Comparison of ENCODE assay signal across 10 mouse cellular contexts in the genomic region with DNA sequence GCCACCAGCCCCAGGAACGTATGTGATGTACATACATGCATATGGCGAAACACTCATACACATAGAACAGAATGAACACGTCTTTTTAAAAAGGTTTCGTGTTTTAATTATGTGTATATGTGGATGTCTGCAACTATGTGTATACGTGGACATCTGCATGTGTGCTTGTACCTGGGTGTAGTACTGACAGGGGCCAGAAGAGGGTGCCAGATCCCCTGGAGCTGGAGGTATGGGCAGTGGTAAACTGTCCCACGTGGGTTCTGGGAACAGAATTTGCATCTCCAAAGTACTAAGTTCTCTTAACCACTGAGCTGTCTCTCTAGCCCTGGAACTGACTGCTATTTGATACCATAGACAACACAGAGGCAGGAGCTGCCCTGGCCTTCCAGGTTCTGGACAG. TPM values are rescaled to one million over a fixed set of nuclear protein-coding genes. Genes with fewer than 3 reads are reported as not detected.
DNase-seq lines count a peak whose midpoint lies in the region; ATAC-seq lines count a peak whose summit lies in the region.
"Had no signal": no experiment of that assay in that cellular context is flagged by ENCODE, and none has a peak within 500 bp of the region (broad histone marks: within the 10 kb centered on the region; RNA-seq: fewer than 3 reads in every experiment).

No protein-coding gene starts in this region.

- no peak overlapping the region for H3K4me3 ChIP-seq in heart, embryonic 12.5 days
- H3K4me3 ChIP-seq: embryonic facial prominence, embryonic 13.5 days had no signal

- H3K4me1 ChIP-seq in heart, embryonic 12.5 days (replicated peaks): no peaks in the 10 kb centered on the region

- H3K9me3 ChIP-seq in heart, embryonic 12.5 days (replicated peaks): no peaks in the 10 kb centered on the region; the same call in 1 of the 2 replicates
- H3K9me3 ChIP-seq: embryonic facial prominence, embryonic 13.5 days had no signal

- intact Hi-C loops in heart, postnatal 14 days (cut with DNase I): loop anchor here (5.0 kb wide), 1 partner anchor 144 kb away; no protein-coding TSS in a partner anchor

- no peaks in the 10 kb centered on the region for H3K36me3 ChIP-seq in heart, embryonic 12.5 days
- H3K36me3 ChIP-seq: embryonic facial prominence, embryonic 13.5 days had no signal

- H3K4me2 ChIP-seq in heart, embryonic 12.5 days: no peak overlapping the region
- H3K4me2 ChIP-seq: embryonic facial prominence, embryonic 13.5 days had no signal

- WGBS in heart, embryonic 12.5 days: 69% methylated on average over 6 of the region's 6 CpGs

- no peak overlapping the region for H3K9ac ChIP-seq in heart, embryonic 12.5 days
- H3K9ac ChIP-seq: embryonic facial prominence, embryonic 13.5 days had no signal

- ATAC-seq in heart, embryonic 12.5 days (ENCODE audit: insufficient number of reproducible peaks, low FRiP score): no peak
- peak; percentile 67 for ATAC-seq in megakaryocyte progenitor cell, adult 5-6 weeks (replicated peaks; ENCODE audit: poor library complexity)

- H3K27ac ChIP-seq in heart, embryonic 12.5 days (ENCODE audit: poor library complexity, severe bottlenecking): no peak overlapping the region
- H3K27ac ChIP-seq: embryonic facial prominence, embryonic 13.5 days had no signal

- H3K27me3 ChIP-seq in heart, embryonic 12.5 days (replicated peaks): no peaks in the 10 kb centered on the region
- H3K27me3 ChIP-seq: embryonic facial prominence, embryonic 13.5 days had no signal

- peak; percentile 28 to 59 for DNase-seq in heart, postnatal 14 days
- DNase-seq in urinary bladder, postnatal 14 days (ENCODE audit: low spot score): peak; percentile 64
- no peak for DNase-seq in urinary bladder, postnatal 4 days (ENCODE audit: low spot score in 2 of 2)
- DNase-seq in embryo, embryonic 9.5 days (ENCODE audit: extremely low spot score): peak; percentile 56
- no peak for DNase-seq in left cerebral cortex, adult 8-10 months (ENCODE audit: low spot score in 2 of 2)
- DNase-seq in left cerebral cortex, adult 18-20 months (ENCODE audit: low spot score in 2 of 2): no peak

RNA-seq across cellular contexts. Expression of a gene that starts 30.4 kb away (rescaled TPM):
- 1 to 10 TPM in 1 of 2 experiments, under 1 TPM in 1; 0.65 to 3.2 TPM for total RNA-seq in heart, postnatal 14 days (2021)
- not detected in 2 replicates for polyA plus RNA-seq in heart, embryonic 12.5 days (2016; fragmentation: Nextera tagmentation; extraction: Ambion mirVana)
- total RNA-seq in megakaryocyte progenitor cell, adult 5-6 weeks (2015): not detected in 2 replicates
- not detected in 2 replicates for total RNA-seq in megakaryocyte progenitor cell, adult 5-6 weeks (2017)
- under 1 TPM in 1 of 4 experiments, not detected in 3; 0.65 TPM for total RNA-seq in left cerebral cortex, adult 8-10 months (2022)
- not detected for total RNA-seq in left cerebral cortex, adult 18-20 months (2021)
- polyA plus RNA-seq: embryonic facial prominence, embryonic 13.5 days; limb, embryonic 14.5 days had no signal

RNA-seq across cellular contexts. Expression of a gene that starts 58.8 kb away (rescaled TPM):
- 10 to 100 TPM; 14.9 to 16.8 TPM for total RNA-seq in heart, postnatal 14 days (2021)
- polyA plus RNA-seq in heart, embryonic 12.5 days (2016; fragmentation: Nextera tagmentation; extraction: Ambion mirVana): 46.6 and 46.8 TPM in 2 replicates
- 0.68 and 1.1 TPM in 2 replicates for total RNA-seq in megakaryocyte progenitor cell, adult 5-6 weeks (2015)
- 1.1 and 1.3 TPM in 2 replicates for total RNA-seq in megakaryocyte progenitor cell, adult 5-6 weeks (2017)
- 10 to 100 TPM; 16.1 to 19.9 (median 18.7) TPM for total RNA-seq in left cerebral cortex, adult 8-10 months (2022)
- 10 to 100 TPM; 18.0 to 18.5 TPM for total RNA-seq in left cerebral cortex, adult 18-20 months (2021)

Comparison
In these comparisons a context has a peak if more than half of its experiments do, and no peak if none do; other contexts are left out.
1. DNase-seq: peak in heart, postnatal 14 days (2 of 2), urinary bladder, postnatal 14 days (single experiment) and embryo, embryonic 9.5 days (single experiment); none in urinary bladder, postnatal 4 days (0 of 2), left cerebral cortex, adult 8-10 months (0 of 2) and left cerebral cortex, adult 18-20 months (0 of 2).
2. RNA of a gene that starts 58.8 kb away (total RNA-seq): 16.1 to 19.9 TPM in left cerebral cortex, adult 8-10 months, 18.0 to 18.5 TPM in left cerebral cortex, adult 18-20 months and 14.9 to 16.8 TPM in heart, postnatal 14 days; 0.68 to 1.3 TPM in megakaryocyte progenitor cell, adult 5-6 weeks; every median in the first group is over 4 times any median in the second.